Mouse (Mus musculus): ENCODE data around the gene Ppp1r14b.

Ppp1r14b gene

DNA sequence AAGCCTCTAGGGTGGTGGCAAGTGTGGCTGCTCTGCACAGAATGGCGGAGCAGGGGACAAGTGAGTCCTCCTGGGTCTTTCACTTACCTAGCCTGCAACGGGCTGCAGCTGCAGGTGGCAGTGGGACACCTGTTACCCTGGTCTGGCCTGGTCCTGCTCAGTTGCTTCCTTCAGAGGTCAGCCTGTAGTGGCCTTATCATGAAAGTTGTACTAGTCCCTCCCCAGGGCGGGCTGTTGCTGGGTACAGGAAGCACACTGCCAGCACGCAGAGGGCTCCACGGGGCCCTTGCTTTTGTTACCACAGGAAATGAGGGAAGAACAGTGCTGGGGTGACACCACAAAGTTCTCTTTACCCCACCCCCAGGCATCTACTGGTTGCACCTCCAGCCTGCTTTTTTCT is 44.4 kb downstream of the Ppp1r14b start, which contains the start of gene Fermt3:
Gene Fermt3, minus strand, starts transcription at position 279 of the 400 bp plus-strand sequence.
- no peak for TF ChIP-seq GATA4 (IDR thresholded peaks at IDR 0.05; ENCODE audit: insufficient replicate concordance, low read length)

DNA sequence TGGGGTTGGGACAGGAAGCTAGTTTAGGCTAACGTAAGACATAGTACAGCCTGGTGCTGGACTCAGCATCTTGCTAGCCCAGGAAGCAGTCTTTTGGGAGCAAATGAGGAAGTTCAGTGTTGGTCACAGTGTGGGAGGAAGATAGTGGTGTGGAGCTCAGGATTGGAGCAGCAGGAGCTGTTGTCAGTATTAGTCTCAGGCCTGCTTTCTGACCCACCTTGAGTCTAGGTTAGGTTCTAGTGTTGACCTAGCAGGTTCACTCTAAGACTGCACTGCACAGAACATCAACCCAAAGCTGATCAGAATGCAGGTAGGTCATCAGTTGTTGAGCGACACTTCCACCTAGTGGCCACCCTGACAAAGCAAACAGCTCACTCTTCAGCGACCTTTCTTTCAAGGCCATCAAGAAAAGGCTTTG is 45.5 kb downstream of the Ppp1r14b start:
- TF ChIP-seq GATA4 (IDR thresholded peaks at IDR 0.05; ENCODE audit: insufficient replicate concordance, low read length) = no peak

Data from liver, adult (tissue).